ENCODE assay signal across 24 mouse cellular contexts in the genomic region with DNA sequence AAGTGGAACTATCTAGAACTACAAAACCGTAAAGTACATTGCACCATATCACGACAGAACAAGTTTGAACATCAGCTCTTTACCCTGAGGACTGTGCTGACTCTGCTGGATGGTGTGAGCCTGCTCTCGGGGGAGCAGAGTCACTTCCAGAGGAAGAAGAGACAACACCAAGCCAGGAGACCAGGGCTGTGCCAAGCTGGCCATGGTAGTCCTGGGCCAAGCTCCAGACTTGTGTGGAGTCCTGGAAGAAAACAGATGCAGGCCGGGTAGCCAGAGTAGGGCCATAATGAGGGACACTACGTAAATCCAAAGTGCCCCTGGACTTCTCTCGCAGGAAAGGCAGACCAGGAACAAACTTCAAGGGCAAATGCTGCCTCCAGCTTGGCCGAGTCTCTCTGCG. TPM values are rescaled to one million over a fixed set of nuclear protein-coding genes. Genes with fewer than 3 reads are reported as not detected.
DNase-seq lines count a peak whose midpoint lies in the region; ATAC-seq lines count a peak whose summit lies in the region.
"Had no signal": no experiment of that assay in that cellular context is flagged by ENCODE, and none has a peak within 500 bp of the region (broad histone marks: within the 10 kb centered on the region; RNA-seq: fewer than 3 reads in every experiment).

No protein-coding gene starts in this region.

- H3K9me3 ChIP-seq in heart, embryonic 11.5 days (replicated peaks; ENCODE audit: control insufficient read depth, low read length): no peaks in the 10 kb centered on the region
- H3K9me3 ChIP-seq: embryonic facial prominence, embryonic 12.5 days; forebrain, embryonic 12.5 days; heart, embryonic 12.5 days; liver, embryonic 12.5 days had no signal

- no peaks in the 10 kb centered on the region for H3K36me3 ChIP-seq in heart, embryonic 11.5 days (ENCODE audit: control insufficient read depth, insufficient read depth, low read length)
- H3K36me3 ChIP-seq: embryonic facial prominence, embryonic 12.5 days; forebrain, embryonic 12.5 days; heart, embryonic 12.5 days; limb, embryonic 13.5 days; liver, embryonic 12.5 days had no signal

- no peak overlapping the region for H3K27ac ChIP-seq in heart, embryonic 11.5 days (ENCODE audit: low read depth, low read length)
- H3K27ac ChIP-seq: embryonic facial prominence, embryonic 12.5 days; forebrain, embryonic 12.5 days; hindbrain, embryonic 14.5 days; limb, embryonic 13.5 days; liver, embryonic 12.5 days; stomach, postnatal 0 days had no signal

- DNase-seq in adrenal gland, postnatal 14 days: peak; percentile 56
- no peak for DNase-seq in adrenal gland, postnatal 4 days (ENCODE audit: low spot score in 2 of 2)
- peak; percentile 9 to 20 for DNase-seq in heart, postnatal 10 days
- DNase-seq in ovary, postnatal 36 days (ENCODE audit: low spot score): peak; percentile 30
- no peak for DNase-seq in ovary, postnatal 14 days (ENCODE audit: low spot score)
- peak; percentile 31 for DNase-seq in gastrocnemius, postnatal 25 days
- no peak for DNase-seq in spleen, postnatal 4 days (ENCODE audit: low spot score in 2 of 2)
- DNase-seq: cerebellum, adult 11 months; kidney, adult 18-20 months; kidney, postnatal 14 days; layer of hippocampus, postnatal 36 days; lung, adult 18-20 months; lung, postnatal 14 days had no signal

- no peak for ATAC-seq in heart, embryonic 11.5 days (replicated peaks; ENCODE audit: insufficient number of reproducible peaks, low FRiP score, low TSS enrichment)
- ATAC-seq: CD4-positive, CD25-positive, alpha-beta regulatory T cell, adult 4 months; inflammation-experienced regulatory T-cells, adult 6 months; liver, embryonic 12.5 days had no signal

- H3K9ac ChIP-seq in heart, embryonic 11.5 days (ENCODE audit: low read depth, low read length): no peak overlapping the region
- H3K9ac ChIP-seq: embryonic facial prominence, embryonic 12.5 days; forebrain, embryonic 12.5 days; heart, embryonic 12.5 days; hindbrain, embryonic 14.5 days; limb, embryonic 13.5 days; liver, embryonic 12.5 days had no signal

- intact Hi-C loops in heart, postnatal 10 days (cut with DNase I): no loop called here

- no peak overlapping the region for H3K4me3 ChIP-seq in heart, embryonic 11.5 days (ENCODE audit: low read depth, low read length)
- H3K4me3 ChIP-seq: embryonic facial prominence, embryonic 12.5 days; forebrain, embryonic 12.5 days; heart, embryonic 12.5 days; limb, embryonic 13.5 days; liver, embryonic 12.5 days had no signal

- no peaks in the 10 kb centered on the region for H3K27me3 ChIP-seq in heart, embryonic 11.5 days (ENCODE audit: control insufficient read depth, insufficient read depth, low read length)
- H3K27me3 ChIP-seq: embryonic facial prominence, embryonic 12.5 days; forebrain, embryonic 12.5 days; heart, embryonic 12.5 days; limb, embryonic 13.5 days had no signal

- 71% methylated on average over 8 of the region's 8 CpGs for WGBS in heart, embryonic 11.5 days (ENCODE audit: insufficient replicate concordance)

- H3K4me2 ChIP-seq in heart, embryonic 11.5 days: no peak overlapping the region
- H3K4me2 ChIP-seq: embryonic facial prominence, embryonic 12.5 days; forebrain, embryonic 12.5 days; heart, embryonic 12.5 days; hindbrain, embryonic 14.5 days; limb, embryonic 13.5 days; liver, embryonic 12.5 days; midbrain, embryonic 11.5 days had no signal

- H3K4me1 ChIP-seq in heart, embryonic 11.5 days (ENCODE audit: control insufficient read depth, insufficient read depth, low read length): no peaks in the 10 kb centered on the region
- H3K4me1 ChIP-seq: embryonic facial prominence, embryonic 12.5 days; forebrain, embryonic 12.5 days; heart, embryonic 12.5 days; liver, embryonic 12.5 days had no signal

RNA-seq across cellular contexts. Expression of gene Mylip, which starts 59.0 kb away (rescaled TPM):
- 22.7 and 32.0 TPM in 2 replicates for total RNA-seq in adrenal gland, postnatal 14 days (2021)
- total RNA-seq in adrenal gland, postnatal 4 days (2021): 10 to 100 TPM; 14.8 to 15.5 TPM
- total RNA-seq in heart, postnatal 10 days (2021): 10 to 100 TPM; 13.6 to 15.9 TPM
- 4.5 and 4.9 TPM in 2 replicates for polyA plus RNA-seq in heart, embryonic 11.5 days (2014; fragmentation: Nextera tagmentation; extraction: Ambion mirVana)
- total RNA-seq in gastrocnemius, postnatal 25 days (2021): 10 to 100 TPM in 1 of 2 experiments, 1 to 10 TPM in 1; 6.1 to 11.4 TPM

Comparison
In these comparisons a context has a peak if more than half of its experiments do, and no peak if none do; other contexts are left out.
1. DNase-seq: peak in adrenal gland, postnatal 14 days (single experiment), heart, postnatal 10 days (2 of 2), ovary, postnatal 36 days (single experiment) and gastrocnemius, postnatal 25 days (single experiment); none in adrenal gland, postnatal 4 days (0 of 2), ovary, postnatal 14 days (single experiment) and spleen, postnatal 4 days (0 of 2).